Mouse (Mus musculus) intestine, embryonic 15.5 days (tissue): ENCODE data around the gene Cntn5. TPM values are rescaled to one million over a fixed set of nuclear protein-coding genes. Genes with fewer than 3 reads are reported as not detected.

Source experiments
- ATAC-seq: fragments of 200-750 bp; cut with Nextera tagmentation; 2 replicates; pipeline ENCODE4 v1.8.0; 2017; ENCODE audit warnings: moderate TSS enrichment, moderate library complexity
- H3K27ac ChIP-seq: fragments of 300-500 bp; sonication (generic); 2 replicates; pipeline ENCODE4 v1.5.1; 2015; ENCODE audit warnings: mild to moderate bottlenecking, inconsistent platforms
- H3K27me3 ChIP-seq: fragments of 300-500 bp; sonication (generic); replicated peaks from 2 replicates; pipeline ENCODE4 v1.6.1; 2015; ENCODE audit warnings: inconsistent platforms
- H3K36me3 ChIP-seq: fragments of 300-500 bp; sonication (generic); 2 replicates; pipeline ENCODE4 v1.6.1; 2015; ENCODE audit warnings: inconsistent platforms
- H3K4me1 ChIP-seq: fragments of 300-500 bp; sonication (generic); replicated peaks from 2 replicates; pipeline ENCODE4 v1.6.1; 2015; ENCODE audit warnings: inconsistent platforms
- H3K4me2 ChIP-seq: fragments of 300-500 bp; sonication (generic); replicated peaks from 2 replicates; pipeline ENCODE4 v1.6.1; 2015; ENCODE audit warnings: mild to moderate bottlenecking, inconsistent platforms
- H3K4me3 ChIP-seq: fragments of 300-500 bp; sonication (generic); replicated peaks from 2 replicates; pipeline ENCODE4 v1.5.1; 2015; ENCODE audit warnings: inconsistent platforms
- H3K9ac ChIP-seq: fragments of 300-500 bp; sonication (generic); 2 replicates; pipeline ENCODE4 v1.6.1; 2015; ENCODE audit warnings: inconsistent platforms
- H3K9me3 ChIP-seq: fragments of 300-500 bp; sonication (generic); 2 replicates; pipeline ENCODE4 v1.6.1; 2016; ENCODE audit warnings: inconsistent platforms
- WGBS: fragments of 180-500 bp; shearing (Covaris S2); methylation state at CpG from one replicate; pipeline ENCODE4 v1.1.7; 2015; 5-methylcytosine and 5-hydroxymethylcytosine counted together
- polyA plus RNA-seq: library from polyadenylated mRNA; unstranded; fragments of >200 nt; fragmentation: Nextera tagmentation; extraction: Ambion mirVana; gene quantifications from 2 replicates; pipeline ENCODE4 v1.2.1, GENCODE M21; 2015

Gene Cntn5
- polyA plus RNA-seq, 1 experiment from 2014 or later, result 0.57 TPM

GRCm38 (mm10) chr9:10268836-10269235, 635.7 kb downstream of the Cntn5 start:
- no peak for ATAC-seq
- WGBS, result 78% methylated on average over 6 of the region's 6 CpGs
- H3K9ac ChIP-seq, result no peak overlapping the region

GRCm38 (mm10) chr9:10265616-10266015, 639.0 kb downstream of the Cntn5 start:
- no peaks in the 10 kb centered on the region for H3K36me3 ChIP-seq
- no peaks in the 10 kb centered on the region for H3K9me3 ChIP-seq
- no peak for ATAC-seq
- H3K27me3 ChIP-seq, result no peaks in the 10 kb centered on the region
- no peaks in the 10 kb centered on the region for H3K4me1 ChIP-seq
- no peak overlapping the region for H3K4me3 ChIP-seq
- H3K27ac ChIP-seq, result no peak overlapping the region
- H3K9ac ChIP-seq, result no peak overlapping the region
- 39% methylated on average over 3 of the region's 3 CpGs for whole genome bisulfite sequencing
- no peak overlapping the region for H3K4me2 ChIP-seq

More at GRCm38 (mm10) chr9:10268836-10269235, 635.7 kb downstream of the Cntn5 start:
- H3K36me3 ChIP-seq, result no peaks in the 10 kb centered on the region
- no peaks in the 10 kb centered on the region for H3K9me3 ChIP-seq
- no peaks in the 10 kb centered on the region for H3K4me1 ChIP-seq
- no peaks in the 10 kb centered on the region for H3K27me3 ChIP-seq
- H3K27ac ChIP-seq, result no peak overlapping the region
- H3K4me2 ChIP-seq, result no peak overlapping the region
- H3K4me3 ChIP-seq, result no peak overlapping the region

GRCm38 (mm10) chr9:10233364-10233763, 671.2 kb downstream of the Cntn5 start:
- H3K4me2 ChIP-seq, result no peak overlapping the region
- no peak overlapping the region for H3K27ac ChIP-seq
- no peak for ATAC-seq
- H3K9me3 ChIP-seq, result no peaks in the 10 kb centered on the region
- no peak overlapping the region for H3K4me3 ChIP-seq
- H3K9ac ChIP-seq, result no peak overlapping the region
- WGBS, result 81% methylated on average over 4 of the region's 4 CpGs
- H3K36me3 ChIP-seq, result no peaks in the 10 kb centered on the region
- H3K27me3 ChIP-seq, result no peaks in the 10 kb centered on the region
- H3K4me1 ChIP-seq, result no peaks in the 10 kb centered on the region

- no peak overlapping the region for H3K4me2 ChIP-seq
- no peak overlapping the region for H3K9ac ChIP-seq
- ATAC-seq, result no peak
- no peaks in the 10 kb centered on the region for H3K9me3 ChIP-seq
- no peak overlapping the region for H3K27ac ChIP-seq
- H3K27me3 ChIP-seq, result no peaks in the 10 kb centered on the region
- H3K36me3 ChIP-seq, result no peaks in the 10 kb centered on the region
- no peaks in the 10 kb centered on the region for H3K4me1 ChIP-seq
- 64% methylated on average over 1 of the region's 1 CpGs for WGBS
- no peak overlapping the region for H3K4me3 ChIP-seq
These were observed 672.5 kb downstream of the Cntn5 start for GRCm38 (mm10) chr9:10232066-10232465.

- no peak overlapping the region for H3K27ac ChIP-seq
- no peak overlapping the region for H3K9ac ChIP-seq
- H3K27me3 ChIP-seq, result no peaks in the 10 kb centered on the region
- no peaks in the 10 kb centered on the region for H3K9me3 ChIP-seq
- H3K36me3 ChIP-seq, result no peaks in the 10 kb centered on the region
- H3K4me1 ChIP-seq, result no peaks in the 10 kb centered on the region
- H3K4me3 ChIP-seq, result no peak overlapping the region
- ATAC-seq, result no peak
- H3K4me2 ChIP-seq, result no peak overlapping the region
These were observed 673.6 kb downstream of the Cntn5 start for GRCm38 (mm10) chr9:10230973-10231372.

GRCm38 (mm10) chr9:10229716-10230115, 674.9 kb downstream of the Cntn5 start:
- H3K4me2 ChIP-seq, result no peak overlapping the region
- H3K4me1 ChIP-seq, result no peaks in the 10 kb centered on the region
- ATAC-seq, result no peak
- no peak overlapping the region for H3K4me3 ChIP-seq
- H3K9ac ChIP-seq, result no peak overlapping the region
- H3K27me3 ChIP-seq, result no peaks in the 10 kb centered on the region
- 41% methylated on average over 2 of the region's 2 CpGs for WGBS
- no peaks in the 10 kb centered on the region for H3K9me3 ChIP-seq
- no peak overlapping the region for H3K27ac ChIP-seq
- no peaks in the 10 kb centered on the region for H3K36me3 ChIP-seq

GRCm38 (mm10) chr9:10226013-10226412, 678.6 kb downstream of the Cntn5 start:
- H3K36me3 ChIP-seq, result no peaks in the 10 kb centered on the region
- no peak overlapping the region for H3K9ac ChIP-seq
- H3K27me3 ChIP-seq, result no peaks in the 10 kb centered on the region
- no peak for ATAC-seq
- H3K4me1 ChIP-seq, result no peaks in the 10 kb centered on the region
- H3K9me3 ChIP-seq, result no peaks in the 10 kb centered on the region
- H3K4me3 ChIP-seq, result no peak overlapping the region
- WGBS, result 62% methylated on average over 2 of the region's 2 CpGs
- no peak overlapping the region for H3K4me2 ChIP-seq
- H3K27ac ChIP-seq, result no peak overlapping the region

- Histone ChIP-seq H3K9me3 (no peaks in the 10 kb centered on the region), H3K4me3 (no peak overlapping the region), H3K4me2 (no peak overlapping the region), H3K27ac (no peak overlapping the region), H3K9ac (no peak overlapping the region), H3K4me1 (no peaks in the 10 kb centered on the region), H3K36me3 (no peaks in the 10 kb centered on the region), H3K27me3 (no peaks in the 10 kb centered on the region)
- ATAC-seq, result no peak
These were observed 718.5 kb downstream of the Cntn5 start for GRCm38 (mm10) chr9:10186063-10186462.

GRCm38 (mm10) chr9:10170526-10170925, 734.0 kb downstream of the Cntn5 start:
- Histone ChIP-seq H3K4me3 (no peak overlapping the region), H3K9me3 (no peaks in the 10 kb centered on the region), H3K4me1 (no peaks in the 10 kb centered on the region), H3K27me3 (no peaks in the 10 kb centered on the region), H3K9ac (no peak overlapping the region), H3K27ac (no peak overlapping the region), H3K36me3 (no peaks in the 10 kb centered on the region), H3K4me2 (no peak overlapping the region)
- no peak for ATAC-seq
- WGBS, result 91% methylated on average over 3 of the region's 3 CpGs

- Histone ChIP-seq H3K27ac (no peak overlapping the region), H3K36me3 (no peaks in the 10 kb centered on the region), H3K4me1 (no peaks in the 10 kb centered on the region), H3K4me2 (no peak overlapping the region), H3K4me3 (no peak overlapping the region), H3K9ac (no peak overlapping the region), H3K9me3 (no peaks in the 10 kb centered on the region), H3K27me3 (no peaks in the 10 kb centered on the region)
- ATAC-seq, result no peak
- WGBS, result 69% methylated on average over 1 of the region's 1 CpGs
These were observed 783.1 kb downstream of the Cntn5 start for GRCm38 (mm10) chr9:10121350-10122057.

GRCm38 (mm10) chr9:10116581-10116980, 788.0 kb downstream of the Cntn5 start:
- 74% methylated on average over 1 of the region's 1 CpGs for WGBS
- H3K36me3 ChIP-seq, result no peaks in the 10 kb centered on the region
- no peak overlapping the region for H3K4me3 ChIP-seq
- no peak for ATAC-seq
- no peaks in the 10 kb centered on the region for H3K27me3 ChIP-seq
- no peak overlapping the region for H3K9ac ChIP-seq
- no peaks in the 10 kb centered on the region for H3K9me3 ChIP-seq
- no peak overlapping the region for H3K27ac ChIP-seq
- no peak overlapping the region for H3K4me2 ChIP-seq
- H3K4me1 ChIP-seq, result no peaks in the 10 kb centered on the region

- H3K27me3 ChIP-seq, result no peaks in the 10 kb centered on the region
- 89% methylated on average over 1 of the region's 1 CpGs for WGBS
- H3K36me3 ChIP-seq, result no peaks in the 10 kb centered on the region
- H3K4me3 ChIP-seq, result no peak overlapping the region
- no peaks in the 10 kb centered on the region for H3K9me3 ChIP-seq
- H3K9ac ChIP-seq, result no peak overlapping the region
- H3K27ac ChIP-seq, result no peak overlapping the region
- H3K4me2 ChIP-seq, result no peak overlapping the region
- H3K4me1 ChIP-seq, result no peaks in the 10 kb centered on the region
- ATAC-seq, result no peak
These were observed 795.4 kb downstream of the Cntn5 start for GRCm38 (mm10) chr9:10109156-10109555.

- Histone ChIP-seq H3K36me3 (no peaks in the 10 kb centered on the region), H3K9me3 (no peaks in the 10 kb centered on the region), H3K27ac (no peak overlapping the region), H3K9ac (no peak overlapping the region), H3K4me1 (no peaks in the 10 kb centered on the region), H3K4me2 (no peak overlapping the region), H3K27me3 (no peaks in the 10 kb centered on the region), H3K4me3 (no peak overlapping the region)
- 87% methylated on average over 4 of the region's 4 CpGs for WGBS
- ATAC-seq, result no peak
These were observed 796.7 kb downstream of the Cntn5 start for GRCm38 (mm10) chr9:10107861-10108260.
